In genomic region chr10:58238984-58239740, GRCm38 (mm10) we compare ENCODE assay signal across 9 mouse cellular contexts. TPM values are rescaled to one million over a fixed set of nuclear protein-coding genes. Genes with fewer than 3 reads are reported as not detected.
A peak's percentile ranks its signal among the peaks of the same experiment; 100 is the strongest.
DNase-seq lines count a peak whose midpoint lies in the region; ATAC-seq and TF ChIP-seq lines count a peak whose summit lies in the region.
"Not testable (repeated sequence)": the region's sequence is repeated elsewhere in the genome, so short reads cannot be mapped to it uniquely, and the experiment has no call there.
"Had no signal": no experiment of that assay in that cellular context is flagged by ENCODE, and none has a peak within 500 bp of the region (broad histone marks: within the 10 kb centered on the region; RNA-seq: fewer than 3 reads in every experiment).

No protein-coding gene starts in this region.

- H3K9me3 ChIP-seq in hindbrain, embryonic 14.5 days (ENCODE audit: control insufficient read depth, low read length), result not testable (repeated sequence)

- H3K4me3 ChIP-seq in hindbrain, embryonic 14.5 days (replicated peaks; ENCODE audit: low read length); left cerebral cortex, adult 2 months: not testable (repeated sequence)

- H3K27me3 ChIP-seq in hindbrain, embryonic 14.5 days (ENCODE audit: control insufficient read depth, insufficient read depth, low read length), result not testable (repeated sequence)

- H3K4me2 ChIP-seq in hindbrain, embryonic 14.5 days (replicated peaks), result not testable (repeated sequence)

- not testable (repeated sequence) for H3K9ac ChIP-seq in hindbrain, embryonic 14.5 days

- H3K36me3 ChIP-seq in hindbrain, embryonic 14.5 days (replicated peaks; ENCODE audit: control insufficient read depth, insufficient read depth), result not testable (repeated sequence)

- ATAC-seq in common myeloid progenitor, adult 5-6 weeks (replicated peaks; ENCODE audit: low read depth, poor library complexity, severe bottlenecking), result 0 out of 2 replicates have a peak, but pooled peaks have one; percentile 51
- ATAC-seq in hindbrain, embryonic 14.5 days (ENCODE audit: low FRiP score), result peak; percentile 89
- peak; percentile 62 for ATAC-seq in megakaryocyte, adult 5-6 weeks (ENCODE audit: poor library complexity, severe bottlenecking)

- intact Hi-C loops in gastrocnemius, postnatal 14 days (cut with DNase I; ENCODE audit: low total_unique reads); left cerebral cortex, adult 2 months (cut with DNase I): not testable (repeated sequence)

- H3K27ac ChIP-seq in hindbrain, embryonic 14.5 days; left cerebral cortex, adult 2 months: not testable (repeated sequence)

- peak; percentile 31 for DNase-seq in NIH3T3 (ENCODE audit: low read depth)
- peak; percentile 55 for DNase-seq in gastrocnemius, postnatal 14 days
- not testable (repeated sequence) for DNase-seq in hindbrain, embryonic 14.5 days (ENCODE audit: low spot score)
- peak; percentile 65 to 66 for DNase-seq in left cerebral cortex, adult 2 months (ENCODE audit: extremely low spot score in 1 of 2, low spot score in 2 of 2)
- DNase-seq in right cerebral cortex, adult 18-20 months, result peak; percentile 37
- peak; percentile 39 to 71 for DNase-seq in urinary bladder, adult 18-20 months (ENCODE audit: low spot score in 2 of 2)

- WGBS in hindbrain, embryonic 14.5 days, result 89% methylated on average over 8 of the region's 8 CpGs

- TF ChIP-seq CTCF in left cerebral cortex, adult 2 months (IDR thresholded peaks at IDR 0.05), result not testable (repeated sequence)

- not testable (repeated sequence) for H3K4me1 ChIP-seq in hindbrain, embryonic 14.5 days (replicated peaks; ENCODE audit: control insufficient read depth, insufficient read depth, low read length)

RNA-seq across cellular contexts. Expression of gene Gm4981, which starts 2.7 kb away (rescaled TPM):
- total RNA-seq in common myeloid progenitor, adult 5-6 weeks (2017), result not detected in 2 replicates
- not detected for total RNA-seq in gastrocnemius, postnatal 14 days (2021)
- not detected in 2 replicates for polyA plus RNA-seq in hindbrain, embryonic 14.5 days (2014; fragmentation: Nextera tagmentation; extraction: Ambion mirVana)
- total RNA-seq in left cerebral cortex, adult 2 months (2021), result not detected
- total RNA-seq in megakaryocyte, adult 5-6 weeks (2015), result not detected in 2 replicates
- total RNA-seq in megakaryocyte, adult 5-6 weeks (2017), result not detected in 2 replicates
- polyA plus RNA-seq: forebrain, embryonic 16.5 days had no signal

RNA-seq across cellular contexts. Expression of gene Duxf3, which starts 6.7 kb away (rescaled TPM):
- total RNA-seq in common myeloid progenitor, adult 5-6 weeks (2017), result not detected in 2 replicates
- not detected for total RNA-seq in gastrocnemius, postnatal 14 days (2021)
- polyA plus RNA-seq in hindbrain, embryonic 14.5 days (2014; fragmentation: Nextera tagmentation; extraction: Ambion mirVana), result not detected in 2 replicates
- not detected for total RNA-seq in left cerebral cortex, adult 2 months (2021)
- not detected in 2 replicates for total RNA-seq in megakaryocyte, adult 5-6 weeks (2015)
- total RNA-seq in megakaryocyte, adult 5-6 weeks (2017), result not detected in 2 replicates
- polyA plus RNA-seq: forebrain, embryonic 16.5 days had no signal

RNA-seq across cellular contexts. Expression of gene AW822073, which starts 14.4 kb away (rescaled TPM):
- not detected in 2 replicates for total RNA-seq in common myeloid progenitor, adult 5-6 weeks (2017)
- not detected for total RNA-seq in gastrocnemius, postnatal 14 days (2021)
- polyA plus RNA-seq in hindbrain, embryonic 14.5 days (2014; fragmentation: Nextera tagmentation; extraction: Ambion mirVana), result not detected in 2 replicates
- not detected for total RNA-seq in left cerebral cortex, adult 2 months (2021)
- total RNA-seq in megakaryocyte, adult 5-6 weeks (2015), result not detected in 2 replicates
- not detected in 2 replicates for total RNA-seq in megakaryocyte, adult 5-6 weeks (2017)
- polyA plus RNA-seq: forebrain, embryonic 16.5 days had no signal

RNA-seq across cellular contexts. Expression of gene Gcc2, which starts 16.1 kb away (rescaled TPM):
- total RNA-seq in common myeloid progenitor, adult 5-6 weeks (2017), result 39.7 and 50.1 TPM in 2 replicates
- 10 to 100 TPM; 13.9 to 14.3 TPM for total RNA-seq in gastrocnemius, postnatal 14 days (2021)
- 68.6 and 78.4 TPM in 2 replicates for polyA plus RNA-seq in hindbrain, embryonic 14.5 days (2014; fragmentation: Nextera tagmentation; extraction: Ambion mirVana)
- 100 to 1,000 TPM in 1 of 2 experiments, 10 to 100 TPM in 1; 86.5 to 104 TPM for total RNA-seq in left cerebral cortex, adult 2 months (2021)
- total RNA-seq in megakaryocyte, adult 5-6 weeks (2015), result 41.5 and 56.3 TPM in 2 replicates
- total RNA-seq in megakaryocyte, adult 5-6 weeks (2017), result 32.6 and 32.8 TPM in 2 replicates
